Mouse (Mus musculus) thymus, adult 2 months (tissue): ENCODE data around the gene Smarca4.

Source experiments
- CTCF ChIP-seq: fragments of 200-500 bp; IDR thresholded peaks from 2 replicates; pipeline ENCODE4 v1.5.1; 2012; ENCODE audit warnings: mild to moderate bottlenecking, control low read depth, low read length, moderate library complexity, borderline replicate concordance; ENCODE audit not compliant: control insufficient read depth, poor library complexity, insufficient read depth; ENCODE audit errors: extremely low read depth
- POLR2A ChIP-seq: fragments of 200-500 bp; IDR thresholded peaks from 2 replicates; pipeline ENCODE4 v1.6.1; 2012; ENCODE audit warnings: mild to moderate bottlenecking, low read length, control low read depth, moderate library complexity; ENCODE audit not compliant: control insufficient read depth, poor library complexity, insufficient read depth; ENCODE audit errors: extremely low read depth

GRCm38 (mm10) chr9:21575253-21575652 is 40.7 kb upstream of the Smarca4 start:
- TF ChIP-seq POLR2A (no peak), CTCF (no peak)
